Mouse (Mus musculus) testis, adult 2 months (tissue): ENCODE measurements at regions not wholly inside any gene's neighbourhood (a gene's known extent, or its start where the extent isn't known, plus 50 kb on each side); places are given as distances from the start of the nearest gene placed in this dataset.

ENCODE experiments used
- H3K27ac ChIP-seq: fragments of 200-500 bp; 2 replicates; pipeline ENCODE4 v1.5.1; 2012; ENCODE audit warnings: low read depth, low read length; ENCODE audit not compliant: control insufficient read depth, insufficient read depth
- H3K27me3 ChIP-seq: fragments of 200-500 bp; 2 replicates; pipeline ENCODE4 v1.6.1; 2012; ENCODE audit warnings: mild to moderate bottlenecking, low read length, moderate library complexity; ENCODE audit not compliant: control insufficient read depth, insufficient read depth
- H3K36me3 ChIP-seq: fragments of 200-500 bp; 2 replicates; pipeline ENCODE4 v1.6.1; 2012; ENCODE audit warnings: mild to moderate bottlenecking, low read length; ENCODE audit not compliant: control insufficient read depth, insufficient read depth
- H3K4me1 ChIP-seq: fragments of 200-500 bp; 2 replicates; pipeline ENCODE4 v1.6.1; 2012; ENCODE audit warnings: low read length; ENCODE audit not compliant: control insufficient read depth, insufficient read depth
- H3K4me3 ChIP-seq: fragments of 200-500 bp; 2 replicates; pipeline ENCODE4 v1.5.1; 2012; ENCODE audit warnings: low read depth, mild to moderate bottlenecking, low read length, moderate library complexity, mixed read lengths; ENCODE audit not compliant: control insufficient read depth
- CTCF ChIP-seq: fragments of 200-500 bp; IDR thresholded peaks from 2 replicates; pipeline ENCODE4 v1.5.1; 2012; ENCODE audit warnings: low read depth, mild to moderate bottlenecking, inconsistent platforms, low read length, moderate library complexity; ENCODE audit not compliant: control insufficient read depth, insufficient read depth, insufficient replicate concordance
- POLR2A ChIP-seq: fragments of 200-500 bp; IDR thresholded peaks from 2 replicates; pipeline ENCODE4 v1.6.1; 2012; ENCODE audit warnings: low read depth, mild to moderate bottlenecking, inconsistent platforms, low read length, moderate library complexity; ENCODE audit not compliant: control insufficient read depth

GRCm38 (mm10) chr16:49319774-49320173 is 262.5 kb downstream of the Myh15 start:
- no peaks in the 10 kb centered on the region for H3K4me1 ChIP-seq
- no peak overlapping the region for H3K27ac ChIP-seq
- H3K4me3 ChIP-seq = no peak overlapping the region
- no peaks in the 10 kb centered on the region for H3K36me3 ChIP-seq
- no peak for TF ChIP-seq POLR2A
- no peak for TF ChIP-seq CTCF
- no peaks in the 10 kb centered on the region for H3K27me3 ChIP-seq

- Histone ChIP-seq H3K36me3 (no peaks in the 10 kb centered on the region), H3K27ac (no peak overlapping the region), H3K4me1 (no peaks in the 10 kb centered on the region), H3K4me3 (no peak overlapping the region), H3K27me3 (no peaks in the 10 kb centered on the region)
- no peak for TF ChIP-seq POLR2A
- TF ChIP-seq CTCF = no peak
Observed at GRCm38 (mm10) chr16:49321951-49322350, 264.7 kb downstream of the Myh15 start.

GRCm38 (mm10) chr16:49330725-49331386 is 273.6 kb downstream of the Myh15 start:
- no peaks in the 10 kb centered on the region for H3K36me3 ChIP-seq
- H3K27ac ChIP-seq = no peak overlapping the region
- no peaks in the 10 kb centered on the region for H3K4me1 ChIP-seq
- no peak overlapping the region for H3K4me3 ChIP-seq
- no peak for TF ChIP-seq CTCF
- no peak for TF ChIP-seq POLR2A
- no peaks in the 10 kb centered on the region for H3K27me3 ChIP-seq

- Histone ChIP-seq H3K27ac (no peak overlapping the region), H3K36me3 (no peaks in the 10 kb centered on the region), H3K4me1 (no peaks in the 10 kb centered on the region), H3K27me3 (no peaks in the 10 kb centered on the region), H3K4me3 (no peak overlapping the region)
- TF ChIP-seq CTCF (no peak), POLR2A (no peak)
Observed at GRCm38 (mm10) chr16:49332107-49332722, 274.9 kb downstream of the Myh15 start.

GRCm38 (mm10) chr16:49335916-49336315 is 278.6 kb downstream of the Myh15 start:
- Histone ChIP-seq H3K27ac (no peak overlapping the region), H3K4me3 (no peak overlapping the region), H3K4me1 (no peaks in the 10 kb centered on the region), H3K36me3 (no peaks in the 10 kb centered on the region), H3K27me3 (no peaks in the 10 kb centered on the region)
- no peak for TF ChIP-seq POLR2A
- TF ChIP-seq CTCF = no peak

- no peak overlapping the region for H3K27ac ChIP-seq
Observed at GRCm38 (mm10) chr16:49337948-49338347, 280.7 kb downstream of the Myh15 start.

GRCm38 (mm10) chr16:49358404-49358803 is 301.1 kb downstream of the Myh15 start:
- H3K36me3 ChIP-seq = no peaks in the 10 kb centered on the region
- TF ChIP-seq POLR2A = no peak
- TF ChIP-seq CTCF = no peak

More at GRCm38 (mm10) chr16:49337948-49338347, 280.7 kb downstream of the Myh15 start:
- no peak overlapping the region for H3K4me3 ChIP-seq
- no peaks in the 10 kb centered on the region for H3K27me3 ChIP-seq
- no peaks in the 10 kb centered on the region for H3K36me3 ChIP-seq
- H3K4me1 ChIP-seq = no peaks in the 10 kb centered on the region
- TF ChIP-seq CTCF (no peak), POLR2A (no peak)

More at GRCm38 (mm10) chr16:49358404-49358803, 301.1 kb downstream of the Myh15 start:
- H3K4me1 ChIP-seq = no peaks in the 10 kb centered on the region
- no peaks in the 10 kb centered on the region for H3K27me3 ChIP-seq
- no peak overlapping the region for H3K27ac ChIP-seq
- no peak overlapping the region for H3K4me3 ChIP-seq
